Mouse (Mus musculus): ENCODE results near the gene Med27. TPM values are rescaled to one million over a fixed set of nuclear protein-coding genes. Genes with fewer than 3 reads are reported as not detected.

Gene Med27
- polyA plus RNA-seq, 1 experiment from 2014 or later = 77.9 TPM

DNA sequence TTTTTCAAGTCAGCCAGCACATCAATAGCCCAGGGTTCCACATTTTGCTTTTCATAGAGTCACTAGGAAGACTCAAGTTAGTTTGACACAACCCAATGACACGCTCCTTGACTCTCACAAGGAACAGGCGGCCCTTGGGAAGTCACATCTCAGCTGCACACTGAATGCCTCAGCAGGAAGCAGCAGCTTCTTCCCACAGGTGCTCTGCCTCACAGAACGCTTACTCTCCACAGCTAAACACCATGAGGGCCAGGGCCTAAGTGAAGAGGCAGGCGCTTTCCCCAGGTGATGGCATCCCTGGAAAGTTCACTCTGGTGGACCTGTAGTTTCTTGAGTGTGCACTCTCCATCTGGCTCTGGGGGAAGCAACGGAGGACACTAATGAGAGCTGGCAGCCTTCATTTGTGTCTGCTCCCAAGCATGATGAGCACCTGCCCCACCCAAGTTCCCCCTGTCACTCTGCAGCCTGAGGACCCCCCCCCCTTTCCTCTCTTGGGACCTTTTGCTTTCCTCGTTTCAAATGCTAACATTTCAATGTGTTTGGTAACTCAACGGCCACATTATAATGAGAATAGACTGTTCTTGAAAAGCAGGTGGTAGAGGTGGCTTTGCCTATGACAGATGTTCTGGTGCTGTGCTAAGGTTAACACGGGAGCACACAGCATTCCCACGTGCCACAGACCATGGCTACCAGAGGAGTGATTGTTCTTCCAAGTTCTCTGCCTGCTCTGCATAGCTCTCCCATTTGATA is 154.2 kb downstream of the Med27 start:
- no peak for ATAC-seq (ENCODE audit: low read depth)
- Histone ChIP-seq H3K27me3 (ENCODE audit: control insufficient read depth, insufficient read depth, low read length) (no peaks in the 10 kb centered on the region), H3K36me3 (ENCODE audit: control insufficient read depth, insufficient read depth, low read length) (no peaks in the 10 kb centered on the region), H3K9ac (replicated peaks; ENCODE audit: low read depth, low read length) (no peak overlapping the region), H3K4me1 (ENCODE audit: control insufficient read depth, insufficient read depth, low read length) (0 out of 2 replicates have a peak, but pooled peaks cover 4% of the 10 kb centered on the region), H3K27ac (ENCODE audit: low read depth, low read length) (no peak overlapping the region), H3K9me3 (ENCODE audit: control insufficient read depth, low read length) (no peaks in the 10 kb centered on the region), H3K4me2 (ENCODE audit: low read depth, low read length) (no peak overlapping the region), H3K4me3 (ENCODE audit: low read depth, low read length) (no peak overlapping the region)
- WGBS = 61% methylated on average over 9 of the region's 9 CpGs

DNA sequence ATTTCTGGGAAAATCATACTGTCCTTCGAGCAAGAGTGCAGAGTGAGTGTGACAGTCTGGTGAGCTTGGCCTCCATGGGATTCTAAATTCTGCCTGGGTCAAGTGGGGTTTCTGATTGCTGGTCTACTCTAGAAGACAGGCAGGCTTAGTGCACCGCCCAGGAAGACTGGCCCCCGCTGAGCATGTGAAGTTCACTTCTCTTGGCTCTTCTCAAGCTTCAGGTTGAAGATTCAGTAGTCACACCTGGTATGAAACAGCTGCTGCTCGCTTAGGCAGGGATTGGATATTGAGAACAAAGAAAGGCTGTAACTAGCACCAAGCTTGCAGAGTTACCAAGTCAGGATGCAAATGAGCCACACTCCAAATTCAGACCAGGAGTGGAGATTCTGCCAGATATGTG is 154.8 kb downstream of the Med27 start:
- Histone ChIP-seq H3K9me3 (ENCODE audit: control insufficient read depth, low read length) (no peaks in the 10 kb centered on the region), H3K4me3 (ENCODE audit: low read depth, low read length) (no peak overlapping the region), H3K36me3 (ENCODE audit: control insufficient read depth, insufficient read depth, low read length) (no peaks in the 10 kb centered on the region), H3K27ac (ENCODE audit: low read depth, low read length) (no peak overlapping the region), H3K9ac (replicated peaks; ENCODE audit: low read depth, low read length) (no peak overlapping the region), H3K4me2 (ENCODE audit: low read depth, low read length) (no peak overlapping the region), H3K27me3 (ENCODE audit: control insufficient read depth, insufficient read depth, low read length) (no peaks in the 10 kb centered on the region), H3K4me1 (ENCODE audit: control insufficient read depth, insufficient read depth, low read length) (0 out of 2 replicates have a peak, but pooled peaks cover 2% of the 10 kb centered on the region)
- WGBS = 83% methylated on average over 4 of the region's 4 CpGs
- no peak for ATAC-seq (ENCODE audit: low read depth)

DNA sequence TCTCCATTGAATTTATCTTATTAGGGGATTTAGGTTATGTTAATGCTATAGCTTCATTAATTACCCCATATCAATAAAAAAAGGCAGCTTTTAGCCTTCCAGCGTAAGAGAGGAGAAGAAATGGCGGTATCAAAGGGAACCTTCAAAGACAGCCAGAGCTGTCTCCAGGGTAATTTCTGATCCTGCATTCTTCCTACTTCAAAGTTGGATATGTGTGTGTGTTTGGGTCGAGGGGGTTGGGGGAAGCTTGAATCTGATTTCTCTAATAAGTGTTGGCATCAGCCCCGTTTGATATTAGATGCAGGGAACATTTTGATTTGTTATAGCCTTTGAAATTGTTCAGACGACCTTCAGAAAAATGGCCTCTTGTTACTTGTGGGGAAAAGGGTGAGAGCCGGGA is 158.2 kb downstream of the Med27 start:
- no peak overlapping the region for H3K4me2 ChIP-seq (ENCODE audit: low read depth, low read length)
- no peaks in the 10 kb centered on the region for H3K9me3 ChIP-seq (ENCODE audit: control insufficient read depth, low read length)
- H3K4me1 ChIP-seq (ENCODE audit: control insufficient read depth, insufficient read depth, low read length) = 0 out of 2 replicates have a peak, but pooled peaks cover 2% of the 10 kb centered on the region
- no peak for ATAC-seq (ENCODE audit: low read depth)
- no peak overlapping the region for H3K4me3 ChIP-seq (ENCODE audit: low read depth, low read length)
- H3K9ac ChIP-seq (replicated peaks; ENCODE audit: low read depth, low read length) = no peak overlapping the region
- WGBS = 56% methylated on average over 6 of the region's 6 CpGs
- H3K27me3 ChIP-seq (ENCODE audit: control insufficient read depth, insufficient read depth, low read length) = no peaks in the 10 kb centered on the region
- H3K36me3 ChIP-seq (ENCODE audit: control insufficient read depth, insufficient read depth, low read length) = no peaks in the 10 kb centered on the region
- no peak overlapping the region for H3K27ac ChIP-seq (ENCODE audit: low read depth, low read length)

DNA sequence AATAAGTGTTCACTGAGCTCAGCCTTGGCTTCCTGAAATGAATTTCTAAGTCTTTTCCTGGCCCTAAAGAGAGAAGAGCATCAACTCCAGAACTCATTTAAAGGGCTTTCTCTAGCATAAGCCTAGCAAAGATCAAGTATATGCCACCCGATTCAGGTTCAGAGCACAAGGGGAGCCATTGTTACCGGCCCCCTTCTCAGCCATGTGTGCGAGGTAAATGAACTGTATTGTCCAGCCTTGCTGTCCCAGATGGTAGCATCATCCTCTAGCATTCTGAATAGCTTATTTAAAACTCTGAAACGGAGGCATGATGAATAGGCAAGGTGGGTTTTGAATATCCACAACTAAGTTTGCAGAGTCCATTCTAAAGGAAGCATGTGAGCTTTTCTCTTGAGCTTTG is 159.8 kb downstream of the Med27 start:
- Histone ChIP-seq H3K9ac (replicated peaks; ENCODE audit: low read depth, low read length) (no peak overlapping the region), H3K9me3 (ENCODE audit: control insufficient read depth, low read length) (no peaks in the 10 kb centered on the region), H3K27me3 (ENCODE audit: control insufficient read depth, insufficient read depth, low read length) (no peaks in the 10 kb centered on the region), H3K4me3 (ENCODE audit: low read depth, low read length) (no peak overlapping the region), H3K36me3 (ENCODE audit: control insufficient read depth, insufficient read depth, low read length) (no peaks in the 10 kb centered on the region), H3K4me2 (ENCODE audit: low read depth, low read length) (no peak overlapping the region), H3K27ac (ENCODE audit: low read depth, low read length) (no peak overlapping the region), H3K4me1 (ENCODE audit: control insufficient read depth, insufficient read depth, low read length) (0 out of 2 replicates have a peak, but pooled peaks cover 2% of the 10 kb centered on the region)
- ATAC-seq (ENCODE audit: low read depth) = no peak
- WGBS = 45% methylated on average over 4 of the region's 4 CpGs

GRCm38 (mm10) chr2:29513131-29513530 is 166.5 kb downstream of the Med27 start:
- Histone ChIP-seq H3K9ac (replicated peaks; ENCODE audit: low read depth, low read length) (no peak overlapping the region), H3K4me1 (ENCODE audit: control insufficient read depth, insufficient read depth, low read length) (0 out of 2 replicates have a peak, but pooled peaks cover 4% of the 10 kb centered on the region), H3K27me3 (ENCODE audit: control insufficient read depth, insufficient read depth, low read length) (no peaks in the 10 kb centered on the region), H3K9me3 (ENCODE audit: control insufficient read depth, low read length) (no peaks in the 10 kb centered on the region), H3K4me3 (ENCODE audit: low read depth, low read length) (no peak overlapping the region), H3K4me2 (ENCODE audit: low read depth, low read length) (no peak overlapping the region), H3K36me3 (ENCODE audit: control insufficient read depth, insufficient read depth, low read length) (no peaks in the 10 kb centered on the region), H3K27ac (ENCODE audit: low read depth, low read length) (no peak overlapping the region)
- WGBS = 17% methylated on average over 7 of the region's 7 CpGs
- ATAC-seq (ENCODE audit: low read depth) = no peak

DNA sequence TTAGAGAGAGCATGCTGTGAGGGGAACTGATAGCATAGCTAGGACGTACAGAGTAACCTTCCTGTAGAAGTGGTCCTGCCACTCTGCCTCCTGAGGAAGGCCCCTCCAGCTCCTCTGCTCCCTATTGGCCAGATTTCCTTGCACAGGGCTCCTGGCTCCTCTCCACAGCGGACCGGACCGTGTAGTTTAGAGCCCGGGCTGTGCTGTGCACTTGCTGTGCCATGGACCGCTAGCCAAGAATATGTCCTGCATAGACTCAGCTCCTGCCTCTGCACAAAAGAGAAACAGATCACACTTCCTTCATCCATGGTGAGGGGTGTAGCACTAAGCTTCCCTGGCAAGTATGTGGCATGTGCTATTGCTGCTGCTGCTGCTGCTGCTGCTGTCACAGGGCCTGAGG is 168.2 kb downstream of the Med27 start:
- WGBS = 81% methylated on average over 6 of the region's 6 CpGs
- H3K4me2 ChIP-seq (ENCODE audit: low read depth, low read length) = no peak overlapping the region
- H3K27ac ChIP-seq (ENCODE audit: low read depth, low read length) = no peak overlapping the region
- H3K9ac ChIP-seq (replicated peaks; ENCODE audit: low read depth, low read length) = no peak overlapping the region
- peaks cover 12% of the 10 kb centered on the region; the same call in 1 of the 2 replicates for H3K4me1 ChIP-seq (ENCODE audit: control insufficient read depth, insufficient read depth, low read length)
- no peaks in the 10 kb centered on the region for H3K36me3 ChIP-seq (ENCODE audit: control insufficient read depth, insufficient read depth, low read length)
- ATAC-seq (ENCODE audit: low read depth) = no peak
- no peaks in the 10 kb centered on the region for H3K27me3 ChIP-seq (ENCODE audit: control insufficient read depth, insufficient read depth, low read length)
- H3K9me3 ChIP-seq (ENCODE audit: control insufficient read depth, low read length) = no peaks in the 10 kb centered on the region
- no peak overlapping the region for H3K4me3 ChIP-seq (ENCODE audit: low read depth, low read length)

- H3K4me1 ChIP-seq (ENCODE audit: control insufficient read depth, insufficient read depth, low read length) = peaks cover 12% of the 10 kb centered on the region; the same call in 1 of the 2 replicates
- no peaks in the 10 kb centered on the region for H3K9me3 ChIP-seq (ENCODE audit: control insufficient read depth, low read length)
- 82% methylated on average over 4 of the region's 4 CpGs for WGBS
- no peak overlapping the region for H3K9ac ChIP-seq (replicated peaks; ENCODE audit: low read depth, low read length)
- H3K4me2 ChIP-seq (ENCODE audit: low read depth, low read length) = no peak overlapping the region
- H3K27ac ChIP-seq (ENCODE audit: low read depth, low read length) = no peak overlapping the region
- H3K36me3 ChIP-seq (ENCODE audit: control insufficient read depth, insufficient read depth, low read length) = no peaks in the 10 kb centered on the region
- no peak; the same call in 1 of the 2 replicates for ATAC-seq (ENCODE audit: low read depth)
- H3K27me3 ChIP-seq (ENCODE audit: control insufficient read depth, insufficient read depth, low read length) = no peaks in the 10 kb centered on the region
- H3K4me3 ChIP-seq (ENCODE audit: low read depth, low read length) = no peak overlapping the region
These were observed 169.3 kb downstream of the Med27 start for GRCm38 (mm10) chr2:29515831-29516447.

DNA sequence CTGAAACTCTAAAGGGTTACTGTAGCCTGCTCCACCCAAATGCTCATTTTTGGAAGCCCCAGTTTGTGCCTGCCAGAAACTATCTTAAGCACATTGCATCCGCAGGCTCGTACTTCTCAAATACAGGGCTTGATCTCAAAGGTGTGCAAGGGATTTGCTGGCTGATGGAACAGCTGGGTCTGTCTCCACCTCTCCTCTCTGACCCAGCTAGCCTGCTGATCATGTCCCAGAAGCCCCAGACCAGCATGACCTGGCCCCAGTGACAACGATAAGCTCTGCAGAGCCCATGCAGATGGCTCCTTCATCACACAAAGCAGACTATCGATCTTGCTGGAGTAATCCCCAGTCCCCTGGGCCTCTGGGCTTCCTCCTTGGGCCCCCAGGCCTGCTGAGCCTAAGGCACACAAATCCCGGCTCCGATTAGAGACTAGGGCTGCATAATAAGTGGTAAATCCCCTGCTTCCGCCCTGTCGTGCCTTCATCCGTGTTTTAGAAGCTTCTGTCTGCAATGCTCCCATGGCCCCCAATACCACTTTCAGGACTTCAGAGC is 170.1 kb downstream of the Med27 start:
- no peak overlapping the region for H3K27ac ChIP-seq (ENCODE audit: low read depth, low read length)
- H3K36me3 ChIP-seq (ENCODE audit: control insufficient read depth, insufficient read depth, low read length) = no peaks in the 10 kb centered on the region
- H3K27me3 ChIP-seq (ENCODE audit: control insufficient read depth, insufficient read depth, low read length) = no peaks in the 10 kb centered on the region
- ATAC-seq (ENCODE audit: low read depth) = no peak
- 0 out of 2 replicates have a peak overlapping the region, but pooled peaks have one; percentile 2 for H3K9ac ChIP-seq (replicated peaks; ENCODE audit: low read depth, low read length)
- 33% methylated on average over 9 of the region's 9 CpGs for whole genome bisulfite sequencing
- no peaks in the 10 kb centered on the region for H3K9me3 ChIP-seq (ENCODE audit: control insufficient read depth, low read length)
- peaks cover 12% of the 10 kb centered on the region; the same call in 1 of the 2 replicates for H3K4me1 ChIP-seq (ENCODE audit: control insufficient read depth, insufficient read depth, low read length)
- no peak overlapping the region for H3K4me3 ChIP-seq (ENCODE audit: low read depth, low read length)
- H3K4me2 ChIP-seq (ENCODE audit: low read depth, low read length) = no peak overlapping the region

DNA sequence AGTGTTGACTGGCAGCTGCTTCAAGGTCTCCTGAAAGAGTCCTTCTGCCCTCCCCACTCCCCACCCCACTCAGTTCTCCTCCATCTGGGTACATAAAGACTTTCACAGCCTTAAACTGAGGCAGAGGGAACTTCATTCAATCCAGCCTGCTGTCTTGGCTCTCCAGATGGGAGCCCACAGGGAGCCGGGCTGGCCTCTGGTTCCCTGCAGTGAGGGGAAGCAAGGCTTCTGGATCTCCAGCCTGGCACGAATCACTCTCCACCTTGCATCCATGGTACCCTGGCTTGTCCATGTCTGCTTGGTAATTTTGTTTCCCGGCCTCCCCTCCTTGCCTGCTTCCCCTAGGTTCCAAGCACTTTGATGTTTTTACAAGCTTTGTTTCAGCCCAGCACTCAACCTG is 172.8 kb downstream of the Med27 start:
- peaks cover 20% of the 10 kb centered on the region for H3K4me1 ChIP-seq (ENCODE audit: control insufficient read depth, insufficient read depth, low read length)
- H3K9me3 ChIP-seq (ENCODE audit: control insufficient read depth, low read length) = no peaks in the 10 kb centered on the region
- ATAC-seq (ENCODE audit: low read depth) = no peak
- H3K4me2 ChIP-seq (ENCODE audit: low read depth, low read length) = no peak overlapping the region
- 22% methylated on average over 3 of the region's 3 CpGs for WGBS
- no peak overlapping the region for H3K27ac ChIP-seq (ENCODE audit: low read depth, low read length)
- no peaks in the 10 kb centered on the region for H3K36me3 ChIP-seq (ENCODE audit: control insufficient read depth, insufficient read depth, low read length)
- H3K27me3 ChIP-seq (ENCODE audit: control insufficient read depth, insufficient read depth, low read length) = no peaks in the 10 kb centered on the region
- no peak overlapping the region for H3K4me3 ChIP-seq (ENCODE audit: low read depth, low read length)
- no peak overlapping the region for H3K9ac ChIP-seq (replicated peaks; ENCODE audit: low read depth, low read length)
